Mouse (Mus musculus): ENCODE data around the gene Med10.

- no peak for TF ChIP-seq CTCF (IDR thresholded peaks at IDR 0.05; ENCODE audit: low read depth)
- no peak for TF ChIP-seq EP300 (IDR thresholded peaks at IDR 0.05; ENCODE audit: low read depth)
Observed at GRCm38 (mm10) chr13:69810936-69811680, 8.9 kb downstream of the Med10 start.
